Mouse (Mus musculus) lung, embryonic 16.5 days (tissue): Measurements from ENCODE around the gene Rfc5. TPM values are rescaled to one million over a fixed set of nuclear protein-coding genes. Genes with fewer than 3 reads are reported as not detected.
"Not testable (repeated sequence)": the region's sequence is repeated elsewhere in the genome, so short reads cannot be mapped to it uniquely, and the experiment has no call there.

Experiments used
- ATAC-seq: fragments of 200-750 bp; cut with Nextera tagmentation; 2 replicates; pipeline ENCODE4 v1.8.0; 2017; ENCODE audit warnings: low read depth, mild to moderate bottlenecking, moderate library complexity
- H3K27ac ChIP-seq: fragments of 300-500 bp; sonication (generic); 2 replicates; pipeline ENCODE4 v1.5.1; 2014; ENCODE audit warnings: mild to moderate bottlenecking, control low read depth, low read length
- H3K27me3 ChIP-seq: fragments of 300-500 bp; sonication (generic); 2 replicates; pipeline ENCODE4 v1.6.1; 2014; ENCODE audit warnings: low read depth, low read length, mixed read lengths; ENCODE audit not compliant: control insufficient read depth, insufficient read depth
- H3K36me3 ChIP-seq: fragments of 300-500 bp; sonication (generic); 2 replicates; pipeline ENCODE4 v1.6.1; 2014; ENCODE audit warnings: low read length; ENCODE audit not compliant: control insufficient read depth, insufficient read depth
- H3K4me1 ChIP-seq: fragments of 300-500 bp; sonication (generic); replicated peaks from 2 replicates; pipeline ENCODE4 v1.6.1; 2014; ENCODE audit warnings: low read length, mixed read lengths; ENCODE audit not compliant: control insufficient read depth, insufficient read depth
- H3K4me2 ChIP-seq: fragments of 300-500 bp; sonication (generic); 2 replicates; pipeline ENCODE4 v1.6.1; 2014; ENCODE audit warnings: low read depth, low read length, control low read depth
- H3K4me3 ChIP-seq: fragments of 300-500 bp; sonication (generic); 2 replicates; pipeline ENCODE4 v1.5.1; 2014; ENCODE audit warnings: mild to moderate bottlenecking, low read length, control low read depth
- H3K9ac ChIP-seq: fragments of 300-500 bp; sonication (generic); 2 replicates; pipeline ENCODE4 v1.6.1; 2014; ENCODE audit warnings: low read length, control low read depth
- H3K9me3 ChIP-seq: fragments of 300-500 bp; sonication (generic); 2 replicates; pipeline ENCODE4 v1.6.1; 2016; ENCODE audit warnings: low read length; ENCODE audit not compliant: control insufficient read depth
- WGBS: fragments of 180-500 bp; shearing (Covaris S2); extraction: QIAGEN DNeasy Blood & Tissue Kit; methylation state at CpG from one replicate; pipeline ENCODE4 v1.1.7; 2014; 5-methylcytosine and 5-hydroxymethylcytosine counted together
- polyA plus RNA-seq: library from polyadenylated mRNA; unstranded; fragments of >200 nt; fragmentation: Nextera tagmentation; extraction: Ambion mirVana; gene quantifications from 2 replicates; pipeline ENCODE4 v1.2.1, GENCODE M21; 2015

Rfc5 gene
- 111 and 116 TPM in 2 replicates for polyA plus RNA-seq

- H3K27ac ChIP-seq: peak within 1 kb of the TSS; percentile 79
- under 1% methylated on average over 42 of the region's 44 CpGs for WGBS
- peak; percentile 98 for ATAC-seq
Observed at GRCm38 (mm10) chr5:117388877-117389276, at the start of gene Rfc5. Gene Rfc5, minus strand, starts transcription at chr5:117389047.

GRCm38 (mm10) chr5:117433501-117433900 lies 44.7 kb upstream of the Rfc5 start:
- not testable (repeated sequence) for H3K9me3 ChIP-seq, H3K4me3 ChIP-seq, H3K27ac ChIP-seq, H3K9ac ChIP-seq, H3K36me3 ChIP-seq, H3K4me2 ChIP-seq, H3K27me3 ChIP-seq, ATAC-seq, H3K4me1 ChIP-seq
- WGBS: 86% methylated on average over 7 of the region's 7 CpGs

More at GRCm38 (mm10) chr5:117388877-117389276, at the start of gene Rfc5:
- Histone ChIP-seq H3K4me1 (peaks cover 9% of the 10 kb centered on the region), H3K27me3 (no peaks in the 10 kb centered on the region), H3K4me2 (peak within 1 kb of the TSS; percentile 86), H3K9me3 (peaks cover 7% of the 10 kb centered on the region; the same call in 1 of the 2 replicates), H3K4me3 (peak within 1 kb of the TSS; percentile 80), H3K9ac (peak within 1 kb of the TSS; percentile 91), H3K36me3 (peaks cover 4% of the 10 kb centered on the region)

DNA sequence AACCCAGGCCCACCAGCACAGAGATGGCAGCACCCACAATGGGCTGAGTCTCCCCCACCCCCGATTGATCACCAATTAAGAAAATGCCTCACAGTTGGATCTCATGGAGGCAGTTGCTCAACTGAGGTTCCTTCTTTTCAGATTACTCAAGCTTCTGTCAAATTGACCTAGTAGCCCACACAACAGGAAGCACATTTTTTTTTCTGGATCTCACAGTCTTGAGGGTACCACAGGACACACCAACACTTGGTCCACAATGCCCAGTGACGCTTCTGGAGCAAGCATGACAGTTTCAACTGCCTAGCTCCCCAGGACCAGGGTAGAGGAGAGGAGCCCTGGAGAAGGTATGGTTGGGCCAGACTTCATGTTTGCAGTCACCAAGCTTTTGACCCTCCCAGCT lies 28.6 kb upstream of the Rfc5 start:
- no peak overlapping the region for H3K4me2 ChIP-seq
- H3K4me3 ChIP-seq: no peak overlapping the region
- WGBS: 74% methylated on average over 2 of the region's 2 CpGs
- H3K36me3 ChIP-seq: no peaks in the 10 kb centered on the region
- no peak overlapping the region for H3K9ac ChIP-seq
- no peak for ATAC-seq
- H3K27me3 ChIP-seq: peaks cover 37% of the 10 kb centered on the region
- H3K27ac ChIP-seq: no peak overlapping the region
- H3K9me3 ChIP-seq: no peaks in the 10 kb centered on the region; the same call in 1 of the 2 replicates
- peaks cover 6% of the 10 kb centered on the region; the same call in 1 of the 2 replicates for H3K4me1 ChIP-seq

DNA sequence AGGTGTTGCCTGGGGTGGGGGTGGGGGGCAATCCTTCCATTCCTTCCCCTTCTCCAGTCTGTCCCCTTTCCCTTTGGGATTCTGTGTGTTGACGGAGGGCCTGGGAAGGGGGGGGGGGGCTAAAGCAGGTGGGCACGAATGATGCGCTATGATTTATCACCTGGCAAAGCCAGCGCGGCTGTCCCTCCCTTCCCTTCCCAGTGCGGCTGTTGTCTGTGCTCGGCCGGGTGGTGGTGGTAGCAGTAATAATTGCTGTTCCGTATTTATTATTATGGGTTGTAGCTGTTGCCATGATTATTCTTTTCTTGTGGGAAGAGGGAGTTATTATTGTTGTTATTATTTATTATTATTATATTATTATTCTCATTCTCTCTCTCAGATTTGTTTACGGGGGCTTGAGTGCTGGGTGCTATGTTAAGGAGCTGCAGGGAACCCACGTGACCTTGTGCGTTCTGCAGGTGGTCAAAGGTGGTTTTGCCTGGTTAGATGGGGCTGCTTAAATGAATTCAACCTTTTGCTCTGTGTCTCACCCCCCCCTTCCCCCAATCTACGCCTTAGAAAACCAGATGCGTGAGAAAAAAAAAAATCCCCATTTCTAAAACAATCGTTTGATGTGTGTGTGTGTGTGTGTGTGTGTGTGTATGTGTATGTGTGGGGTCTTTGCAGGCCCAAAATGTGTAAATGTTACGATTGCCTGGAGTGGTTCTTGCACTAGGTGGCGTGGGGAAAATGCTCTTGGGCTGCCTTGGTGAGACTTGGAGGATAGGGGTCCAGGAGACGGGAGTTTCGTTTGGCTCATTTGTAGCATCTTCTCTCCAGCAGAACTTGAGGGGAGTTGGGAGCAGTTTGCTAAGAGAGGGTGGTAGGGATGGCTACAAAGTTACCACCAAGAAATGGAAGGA lies 26.4 kb upstream of the Rfc5 start:
- no peak overlapping the region for H3K9ac ChIP-seq
- peaks cover 6% of the 10 kb centered on the region; the same call in 1 of the 2 replicates for H3K4me1 ChIP-seq
- H3K4me3 ChIP-seq: no peak overlapping the region
- H3K27me3 ChIP-seq: peaks cover 37% of the 10 kb centered on the region
- 32% methylated on average over 18 of the region's 19 CpGs for WGBS
- no peaks in the 10 kb centered on the region; the same call in 1 of the 2 replicates for H3K9me3 ChIP-seq
- H3K4me2 ChIP-seq: no peak overlapping the region
- no peak overlapping the region for H3K27ac ChIP-seq
- no peaks in the 10 kb centered on the region for H3K36me3 ChIP-seq
- no peak for ATAC-seq

- Histone ChIP-seq H3K9me3 (no peaks in the 10 kb centered on the region; the same call in 1 of the 2 replicates), H3K27me3 (peaks cover 37% of the 10 kb centered on the region), H3K4me1 (peaks cover 6% of the 10 kb centered on the region; the same call in 1 of the 2 replicates), H3K4me3 (peak overlapping the region; percentile 58), H3K4me2 (peak overlapping the region; percentile 68), H3K36me3 (no peaks in the 10 kb centered on the region), H3K9ac (no peak overlapping the region), H3K27ac (no peak overlapping the region)
- 3% methylated on average over 10 of the region's 10 CpGs for WGBS
- no peak for ATAC-seq
Observed at GRCm38 (mm10) chr5:117414611-117415010, 25.8 kb upstream of the Rfc5 start.

- H3K9ac ChIP-seq: peak within 1 kb of the TSS; percentile 67
- WGBS: under 1% methylated on average over 62 of the region's 89 CpGs
- peaks cover 37% of the 10 kb centered on the region for H3K27me3 ChIP-seq
Observed at GRCm38 (mm10) chr5:117413507-117414501, 25.0 kb upstream of the Rfc5 start, which contains the start of gene Ksr2. Gene Ksr2, plus strand, starts transcription at chr5:117414000.

DNA sequence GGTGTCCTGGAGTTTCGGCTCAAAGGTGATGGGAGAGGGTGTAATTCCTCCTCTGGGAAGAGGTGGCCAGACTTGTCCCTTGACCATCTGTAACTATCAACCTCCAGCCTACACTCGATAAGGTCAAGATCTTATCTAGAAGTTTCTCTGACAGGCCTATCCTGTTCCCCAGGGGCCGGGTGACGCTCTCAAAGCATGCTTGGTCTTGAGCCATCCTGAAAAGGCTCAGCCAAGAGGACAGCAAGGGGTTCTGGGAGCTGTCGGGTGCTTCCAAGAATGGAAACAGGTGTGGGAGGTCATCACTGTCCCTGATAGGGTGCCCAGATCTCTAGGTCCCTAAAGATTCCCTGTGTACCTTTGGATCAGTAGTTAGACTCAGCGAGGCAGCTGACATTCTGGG lies 20.5 kb upstream of the Rfc5 start:
- Histone ChIP-seq H3K4me2 (no peak overlapping the region), H3K4me1 (peaks cover 5% of the 10 kb centered on the region; the same call in 1 of the 2 replicates), H3K4me3 (no peak overlapping the region), H3K9ac (no peak overlapping the region), H3K27me3 (peaks cover 17% of the 10 kb centered on the region), H3K36me3 (no peaks in the 10 kb centered on the region), H3K27ac (no peak overlapping the region), H3K9me3 (no peaks in the 10 kb centered on the region; the same call in 1 of the 2 replicates)
- ATAC-seq: no peak
- 48% methylated on average over 6 of the region's 6 CpGs for WGBS

More at GRCm38 (mm10) chr5:117413507-117414501, 25.0 kb upstream of the Rfc5 start, which contains the start of gene Ksr2:
- ATAC-seq: peak; percentile 92
- Histone ChIP-seq H3K9me3 (no peaks in the 10 kb centered on the region; the same call in 1 of the 2 replicates), H3K27ac (peak within 1 kb of the TSS; percentile 55), H3K4me3 (peak within 1 kb of the TSS; percentile 58), H3K4me2 (peak within 1 kb of the TSS; percentile 68), H3K4me1 (peaks cover 6% of the 10 kb centered on the region; the same call in 1 of the 2 replicates), H3K36me3 (no peaks in the 10 kb centered on the region)

DNA sequence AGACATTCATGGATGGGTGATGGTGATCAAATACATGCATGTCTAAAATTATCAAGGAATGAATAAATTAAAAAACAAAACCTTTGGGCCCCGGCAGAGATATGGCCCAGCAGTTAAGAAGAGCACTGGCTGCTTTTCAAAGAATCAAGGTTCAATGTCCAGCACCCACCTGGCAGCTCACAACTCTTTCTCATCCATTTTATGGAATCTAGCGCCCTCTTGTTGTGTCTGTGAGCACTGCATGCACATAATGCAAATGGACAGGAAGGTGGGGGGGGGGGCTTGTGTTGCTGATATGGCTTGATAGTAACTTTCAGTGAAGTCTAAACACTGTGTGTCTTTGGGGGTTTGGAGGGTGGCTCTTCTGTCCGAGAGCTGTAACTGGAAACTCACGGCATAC lies 19.4 kb upstream of the Rfc5 start:
- no peak for ATAC-seq
- H3K36me3 ChIP-seq: no peaks in the 10 kb centered on the region
- H3K27ac ChIP-seq: no peak overlapping the region
- H3K4me2 ChIP-seq: no peak overlapping the region
- no peak overlapping the region for H3K9ac ChIP-seq
- no peak overlapping the region for H3K4me3 ChIP-seq
- H3K4me1 ChIP-seq: no peaks in the 10 kb centered on the region
- 46% methylated on average over 4 of the region's 4 CpGs for WGBS
- peaks cover 5% of the 10 kb centered on the region for H3K27me3 ChIP-seq
- H3K9me3 ChIP-seq: no peaks in the 10 kb centered on the region
